Mouse (Mus musculus): ENCODE data around the gene Nrde2.

Gene Nrde2

DNA sequence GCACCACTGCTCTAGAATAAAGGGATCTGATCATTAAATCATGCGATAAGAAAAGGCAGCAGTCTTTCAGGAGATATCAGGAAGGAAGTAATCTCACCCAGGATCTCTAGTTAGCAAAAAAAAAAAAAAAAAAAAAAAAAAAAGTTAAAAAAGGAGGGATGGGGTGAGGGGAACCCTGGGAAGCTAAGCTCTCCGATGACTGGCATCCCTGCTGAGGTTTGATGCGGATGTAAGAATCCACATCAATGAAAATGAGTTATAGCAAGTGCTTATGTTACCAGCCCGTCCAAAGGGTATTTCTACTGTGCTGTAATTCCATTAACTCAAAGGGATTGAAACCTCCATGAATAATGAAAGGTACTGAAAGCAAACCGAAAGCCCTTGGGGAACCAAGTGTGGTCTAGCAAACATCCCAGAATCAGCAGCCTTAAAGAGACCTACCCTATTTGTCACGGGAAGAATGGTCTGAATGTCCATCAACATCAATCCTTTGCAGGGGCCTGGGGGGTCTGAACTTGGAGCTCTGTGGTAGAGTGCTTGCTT is 19.5 kb upstream of the Nrde2 start:
- DNase-seq (ENCODE audit: low spot score in 2 of 2), result no peak

DNA sequence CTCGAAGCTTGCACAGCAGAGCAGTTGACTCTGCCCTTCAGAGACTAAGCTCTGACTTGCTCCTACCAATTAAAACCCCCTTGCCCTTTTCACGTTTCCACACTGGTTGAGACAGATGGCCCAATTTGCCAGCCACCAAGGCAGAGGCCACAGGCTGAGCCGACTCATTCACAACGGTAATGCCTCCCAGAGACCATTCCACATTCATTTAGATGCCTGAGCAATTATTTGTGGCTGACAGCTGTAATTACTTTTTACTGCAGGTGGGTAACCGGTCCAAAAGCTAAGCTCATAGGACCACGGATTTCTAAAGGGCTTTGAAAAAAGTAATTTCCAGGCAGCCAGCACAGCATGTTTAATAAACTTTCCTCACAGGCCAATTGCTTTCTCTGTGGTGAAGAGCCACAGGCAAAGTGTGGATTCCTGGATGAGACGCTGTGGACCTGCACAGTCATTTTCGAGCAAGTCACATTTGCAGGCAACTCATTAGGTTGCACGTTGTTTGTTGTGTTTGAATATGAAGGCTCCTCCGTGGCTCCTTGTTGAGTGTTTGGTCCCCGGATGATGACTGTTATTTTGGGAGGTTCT is 17.1 kb upstream of the Nrde2 start:
- no peak for DNase-seq (ENCODE audit: low spot score in 2 of 2)

DNA sequence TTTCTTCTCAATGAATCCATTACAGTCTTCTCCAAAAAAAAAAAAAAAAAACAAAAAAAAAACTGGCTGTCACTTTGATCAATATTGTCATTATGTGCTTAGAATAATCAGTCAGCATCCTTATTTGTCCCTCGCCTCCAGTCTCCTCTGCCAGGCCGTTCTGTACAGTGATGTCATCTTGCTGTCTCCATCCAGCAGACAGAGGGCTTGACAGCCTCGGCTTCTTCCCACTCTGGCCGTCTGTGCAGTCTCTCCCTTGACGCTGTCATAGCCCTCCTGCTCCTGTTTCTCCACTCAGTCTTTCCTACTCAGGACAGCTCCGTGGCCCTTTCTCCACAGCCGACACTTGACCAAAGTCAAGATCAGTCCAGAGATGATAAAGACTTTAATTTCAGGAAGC is 13.0 kb upstream of the Nrde2 start:
- no peak for DNase-seq (ENCODE audit: low spot score in 2 of 2)

DNA sequence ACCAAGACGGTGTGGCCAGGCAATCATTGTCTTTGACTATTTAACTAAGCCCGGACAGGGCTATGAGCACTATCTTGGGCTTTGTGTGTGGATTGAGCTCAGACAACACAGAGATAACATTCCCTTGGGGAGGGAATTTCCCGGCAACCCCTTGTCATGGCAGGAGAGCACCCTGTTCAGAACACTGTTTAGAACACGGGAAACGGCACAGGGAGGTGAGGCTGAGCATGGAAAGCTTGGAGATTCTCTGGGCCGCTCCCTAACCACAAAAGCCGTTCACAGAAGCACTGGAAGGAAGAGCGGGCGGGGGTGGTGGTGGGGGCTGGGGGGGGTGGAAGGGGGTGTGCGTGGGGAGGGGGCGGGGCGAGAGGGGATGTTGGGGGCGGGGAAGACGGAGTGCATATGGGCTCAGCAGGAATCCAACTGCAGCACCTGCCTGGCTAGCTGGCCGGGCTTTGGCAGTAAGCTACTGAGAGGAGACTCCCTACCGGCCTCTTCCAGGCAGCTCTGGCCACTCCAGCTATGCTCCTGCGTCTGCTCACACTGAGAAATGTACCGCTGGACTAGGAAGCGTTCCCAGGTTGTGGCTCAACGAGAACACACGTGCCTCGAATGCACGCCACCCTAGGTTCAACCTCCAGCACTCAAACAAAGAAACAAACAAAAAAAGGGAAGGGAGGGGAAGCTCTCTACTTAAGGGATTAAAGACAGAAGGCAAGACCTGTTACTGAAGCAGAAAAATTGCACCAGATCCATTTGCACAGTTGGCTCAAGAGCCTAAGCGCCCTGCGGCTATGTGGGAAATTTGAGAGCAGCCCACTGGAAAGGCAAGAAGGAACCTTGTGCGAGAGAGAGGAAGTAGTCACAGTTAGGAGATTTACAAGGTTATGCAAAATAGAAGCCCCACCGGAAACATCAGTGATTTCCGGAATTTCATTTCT is 8.7 kb upstream of the Nrde2 start:
- no peak for DNase-seq (ENCODE audit: low spot score in 2 of 2)

DNA sequence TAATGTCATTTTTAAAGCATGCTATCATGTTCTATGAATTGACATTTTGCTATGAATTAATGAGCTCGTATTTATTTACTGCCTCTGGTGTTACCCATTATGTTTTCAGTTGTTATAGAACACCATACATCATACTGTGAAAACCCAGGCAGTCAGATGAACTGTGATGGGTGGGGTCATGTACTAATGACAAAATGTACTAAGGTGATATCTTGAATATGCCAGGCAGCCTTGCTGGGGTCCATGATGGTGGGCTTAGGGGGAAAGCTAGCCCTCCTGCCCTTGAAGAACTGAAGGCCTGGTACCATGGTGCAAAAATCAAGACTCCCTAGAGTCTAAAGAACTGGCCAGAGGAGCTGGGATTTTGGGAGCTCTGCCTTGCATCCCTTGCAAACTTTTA is 8.0 kb upstream of the Nrde2 start:
- DNase-seq (ENCODE audit: low spot score in 2 of 2), result no peak

DNA sequence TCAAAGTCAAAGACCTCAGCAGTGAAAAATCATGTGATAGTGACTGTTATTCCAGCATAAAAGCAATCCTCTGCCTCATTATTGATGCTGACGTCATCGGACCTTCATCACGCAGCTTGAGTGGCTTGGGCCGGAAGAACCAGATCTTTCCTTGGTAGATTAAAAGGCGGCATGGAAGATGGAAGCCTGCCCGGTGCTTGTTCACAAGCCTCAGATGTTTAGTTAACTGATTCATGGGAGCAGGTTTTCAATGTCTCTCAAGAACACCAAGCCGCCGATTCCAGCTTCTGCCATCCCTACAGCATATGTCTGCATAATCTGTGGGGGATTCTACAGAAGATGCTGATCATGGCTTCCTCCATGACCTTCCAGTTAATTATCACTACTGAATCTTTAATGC is 7.5 kb upstream of the Nrde2 start:
- no peak for DNase-seq (ENCODE audit: low spot score in 2 of 2)

DNA sequence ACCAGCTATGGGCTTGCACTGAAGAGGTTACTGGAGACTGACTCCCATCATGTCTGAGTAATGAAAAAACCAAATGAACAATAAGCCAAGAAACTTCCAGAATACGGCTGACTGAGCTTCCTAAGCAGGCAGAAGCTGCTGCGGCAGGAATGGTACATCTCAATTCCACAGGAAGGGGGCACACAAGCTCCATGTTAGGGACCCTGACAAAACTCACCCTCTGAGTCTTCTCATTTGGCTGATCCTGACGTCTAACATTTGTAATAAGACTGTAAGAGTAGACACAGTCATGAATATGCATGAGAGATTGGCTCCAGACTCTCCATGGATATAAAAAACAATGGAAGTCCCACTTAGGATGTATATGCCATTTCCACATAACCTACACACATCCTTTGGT is 6.7 kb upstream of the Nrde2 start:
- DNase-seq (ENCODE audit: low spot score in 2 of 2), result no peak

DNA sequence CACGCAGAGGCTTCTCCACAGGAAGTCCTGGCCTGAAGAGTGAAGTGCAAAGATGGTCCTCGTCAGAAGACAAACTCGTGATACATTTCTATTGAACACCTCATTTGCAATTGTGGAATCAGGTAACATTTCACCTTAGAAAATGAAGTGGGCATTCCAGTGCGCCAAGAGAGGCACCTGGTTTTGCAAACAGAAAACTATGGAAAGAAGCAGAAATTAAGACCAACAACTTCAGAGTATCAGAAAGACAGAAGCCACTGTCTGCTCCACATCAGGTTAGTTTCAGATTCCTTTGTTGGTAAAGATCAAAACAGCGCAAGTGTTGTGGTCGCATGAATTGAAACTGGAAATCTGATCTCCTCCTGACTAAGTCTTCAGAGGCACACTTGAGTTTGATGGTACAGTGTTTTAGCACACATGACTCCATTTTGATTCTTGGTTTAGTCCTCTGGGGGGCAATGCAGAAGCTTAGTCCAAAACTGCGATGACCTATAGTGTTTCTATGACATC is 5.6 kb upstream of the Nrde2 start:
- no peak for DNase-seq (ENCODE audit: low spot score in 2 of 2)

DNA sequence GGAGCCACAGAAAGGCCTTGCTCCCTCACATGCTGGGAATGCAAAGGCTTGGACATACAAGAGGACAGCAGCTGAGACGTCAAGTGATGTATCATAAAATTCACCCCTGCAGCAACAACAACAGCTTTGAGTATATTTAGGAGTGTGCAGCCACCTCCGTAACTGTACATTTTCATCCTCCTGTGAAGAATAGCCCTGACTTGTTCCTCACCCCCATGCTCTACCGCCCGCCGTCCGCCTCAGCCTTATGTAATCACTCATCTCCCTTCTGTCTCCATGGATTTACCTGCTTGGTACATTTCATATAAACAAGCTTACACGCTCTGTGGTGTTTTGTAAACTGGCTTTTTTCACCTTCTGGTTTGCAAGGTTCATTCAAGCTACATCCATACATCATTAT is 7.0 kb downstream of the Nrde2 start:
- DNase-seq (ENCODE audit: low spot score in 2 of 2), result no peak

DNA sequence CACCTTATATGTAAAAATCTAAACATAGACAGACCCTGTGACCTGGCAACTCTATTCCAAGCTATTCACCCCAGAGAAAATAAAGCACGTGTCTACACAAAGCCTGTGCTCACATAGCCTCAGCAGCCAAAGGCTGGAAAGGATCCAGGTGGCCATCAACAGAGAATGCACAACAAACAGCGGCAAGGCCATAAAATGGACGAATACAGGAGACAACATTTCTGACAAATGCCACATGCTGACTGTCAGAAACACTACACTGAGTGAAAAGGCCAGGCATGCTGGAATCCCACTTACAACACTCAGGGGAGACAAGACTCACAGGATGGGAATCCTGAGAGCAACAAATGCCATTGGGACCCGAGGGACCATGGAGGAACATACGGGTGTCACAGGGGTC is 15.2 kb downstream of the Nrde2 start:
- DNase-seq (ENCODE audit: low spot score in 2 of 2), result no peak

DNA sequence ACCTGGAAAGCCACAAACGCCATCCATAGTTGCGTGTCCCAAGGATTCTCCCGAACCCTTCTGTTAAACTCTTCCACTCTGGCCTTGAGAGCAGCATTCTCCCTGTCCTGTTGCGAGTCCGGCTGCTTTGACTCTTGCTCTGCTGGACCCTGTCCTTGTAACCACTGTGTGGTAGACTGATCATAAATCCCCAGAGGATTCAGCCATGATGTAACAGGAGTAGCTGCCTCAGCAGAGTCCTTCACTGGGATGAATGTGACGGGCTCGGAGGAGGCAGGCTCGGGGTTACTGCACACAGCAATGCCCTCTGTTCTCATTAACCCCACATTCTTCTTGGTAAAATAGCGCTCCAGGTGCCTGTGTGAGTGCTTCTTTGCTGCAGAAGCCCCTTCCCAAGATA is 15.7 kb downstream of the Nrde2 start:
- DNase-seq (ENCODE audit: low spot score in 2 of 2), result no peak

DNA sequence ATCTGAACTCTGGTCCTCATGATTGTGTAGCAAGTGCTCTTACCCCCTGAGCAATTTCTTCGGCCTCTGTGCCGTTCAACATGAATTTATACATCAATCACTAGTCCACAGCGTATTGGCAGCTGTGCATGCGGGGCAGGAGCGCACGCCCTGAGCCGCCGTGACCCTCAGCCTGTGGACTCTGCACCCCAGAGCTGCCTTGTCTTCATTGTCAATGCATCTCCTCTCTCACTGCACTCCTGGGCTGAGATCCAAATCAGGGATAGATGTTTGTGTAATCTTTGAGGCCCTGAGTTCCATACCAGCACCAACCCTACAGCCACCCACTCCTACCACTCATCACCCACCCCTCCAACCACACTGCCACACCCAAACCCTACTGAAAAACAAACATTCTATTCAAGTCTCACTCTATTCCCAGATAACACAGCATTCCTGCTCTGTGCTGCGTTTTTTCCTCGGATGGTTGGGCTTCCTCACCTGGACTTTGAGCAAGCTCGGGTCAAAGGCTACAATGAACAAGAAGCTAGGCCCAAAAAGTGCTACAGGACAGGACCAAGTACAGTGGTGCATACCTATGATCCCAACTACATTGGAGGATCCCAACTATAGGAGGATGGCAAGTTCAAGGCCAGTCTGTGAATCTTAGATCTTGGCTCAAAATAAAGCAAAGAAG is 16.5 kb downstream of the Nrde2 start:
- DNase-seq (ENCODE audit: low spot score in 2 of 2), result no peak

DNA sequence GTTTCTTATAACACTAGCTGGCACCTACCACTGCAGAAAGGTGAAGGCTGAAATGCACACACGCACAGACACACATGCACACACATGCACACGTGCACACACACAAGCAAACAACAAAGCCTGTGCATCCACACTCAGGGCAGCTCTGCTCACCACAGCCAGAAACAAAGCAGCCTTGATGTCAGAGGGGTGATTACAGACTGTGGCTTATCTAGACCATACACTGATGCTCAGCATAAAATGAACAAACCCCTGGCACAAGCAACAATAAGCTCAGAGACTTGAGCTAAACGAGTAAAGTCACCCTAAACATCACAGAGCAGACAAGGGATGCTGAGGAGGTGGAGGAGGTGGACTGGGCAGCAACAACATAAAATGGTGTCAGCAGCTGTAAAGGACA is 24.3 kb downstream of the Nrde2 start:
- no peak for DNase-seq (ENCODE audit: low spot score in 2 of 2)

DNA sequence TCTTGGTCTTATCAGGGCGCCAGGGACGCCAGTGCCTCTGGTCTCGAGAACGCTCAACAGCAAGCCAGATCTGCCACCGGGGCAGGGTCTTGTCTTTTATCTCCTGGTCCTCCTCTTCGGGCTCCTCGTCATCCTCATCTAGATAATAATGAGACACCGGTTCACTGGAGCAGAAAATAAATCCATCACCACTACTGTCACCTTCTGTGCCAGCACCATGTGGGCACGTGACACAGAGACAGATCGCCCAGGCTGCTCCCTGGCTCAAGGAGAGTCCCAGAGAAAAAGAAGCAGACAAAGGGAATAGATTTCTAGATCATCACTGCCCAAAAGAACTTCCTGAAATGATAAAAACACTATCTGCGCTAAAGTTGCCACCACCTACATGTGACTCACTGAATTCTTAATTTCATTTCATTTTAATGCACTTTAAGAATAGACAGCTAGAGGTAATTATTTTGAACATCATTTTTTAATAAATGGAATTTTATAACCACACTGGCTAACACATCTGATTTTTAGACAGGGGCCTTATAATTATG is 25.0 kb downstream of the Nrde2 start:
- no peak for DNase-seq (ENCODE audit: low spot score in 2 of 2)

DNA sequence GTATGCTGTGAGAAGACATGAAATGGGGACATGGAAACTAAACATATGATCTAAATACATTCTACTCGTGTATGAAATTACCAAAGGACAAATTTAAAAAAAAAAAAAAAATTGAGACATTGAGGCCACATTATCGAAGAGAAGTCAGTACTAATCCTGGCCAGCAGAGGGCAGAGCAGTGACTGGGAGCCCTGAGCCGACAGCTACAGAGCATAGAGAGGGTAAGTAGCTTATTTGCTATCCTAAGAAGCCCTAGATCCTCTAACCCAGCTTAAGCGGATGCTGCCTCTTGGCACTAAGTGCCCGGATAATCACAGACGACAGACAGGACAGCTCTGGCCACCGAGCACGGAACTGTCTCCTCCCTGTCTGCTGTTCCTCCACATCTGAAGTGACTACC is 27.8 kb downstream of the Nrde2 start:
- DNase-seq (ENCODE audit: low spot score in 2 of 2), result peak; percentile 26 to 77

DNA sequence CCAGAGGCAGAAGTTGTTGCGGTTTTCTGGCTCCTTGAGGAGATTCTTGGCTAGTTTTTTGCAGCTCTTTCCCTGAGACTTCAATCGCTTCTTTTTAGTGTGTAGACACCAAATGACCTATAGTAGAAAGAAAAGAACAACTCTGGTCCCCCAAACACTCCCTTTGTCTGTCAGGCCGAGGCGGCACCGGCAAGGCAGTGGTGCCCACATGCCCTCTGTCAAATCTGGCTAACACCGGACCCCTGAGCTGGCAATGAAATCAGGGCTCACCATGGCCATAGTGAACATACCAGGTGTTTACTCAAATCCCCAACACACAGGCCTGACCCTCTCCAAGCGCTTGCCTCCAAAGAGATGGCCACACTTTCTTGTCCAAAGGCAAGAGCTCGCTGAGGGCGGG is 28.3 kb downstream of the Nrde2 start:
- DNase-seq (ENCODE audit: low spot score in 2 of 2), result no peak

DNA sequence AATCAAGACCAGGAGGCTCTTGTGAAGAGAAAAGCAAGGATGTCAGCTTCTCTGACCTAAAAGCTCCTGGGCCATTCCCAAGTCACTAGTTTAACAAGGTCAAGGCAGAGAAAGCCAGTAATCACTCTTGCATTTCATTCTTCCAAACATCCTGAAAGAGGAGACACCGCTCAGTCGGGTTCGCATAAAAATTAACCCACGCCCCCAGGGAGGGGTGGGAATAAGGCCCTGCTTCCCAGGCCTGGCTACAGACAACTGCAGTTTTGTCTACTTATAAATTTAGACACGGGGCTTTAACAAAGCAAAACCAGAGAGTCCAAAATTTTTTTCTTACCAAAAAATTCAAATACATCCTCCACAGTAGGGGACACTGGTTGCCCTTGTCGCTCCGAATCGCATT is 30.5 kb downstream of the Nrde2 start:
- no peak for DNase-seq (ENCODE audit: low spot score in 2 of 2)

DNA sequence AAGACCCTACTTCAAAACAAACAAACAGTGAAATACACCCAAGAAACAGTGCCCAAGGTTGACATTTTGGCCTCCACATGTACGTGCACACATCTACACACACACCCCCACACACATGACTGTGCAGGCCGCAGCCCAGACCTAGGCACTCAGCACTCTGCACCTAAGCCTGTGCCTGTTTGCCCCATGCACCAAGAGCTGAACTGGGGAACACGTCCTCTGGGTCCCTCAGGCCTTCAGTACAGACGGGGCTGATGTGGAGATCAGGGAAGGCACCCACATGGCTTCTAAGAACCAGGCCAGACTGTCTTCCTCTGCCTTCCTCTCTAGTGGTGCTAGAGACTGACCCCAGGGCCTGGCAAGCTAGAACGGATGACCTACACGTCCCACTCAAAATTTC is 30.9 kb downstream of the Nrde2 start:
- no peak for DNase-seq (ENCODE audit: low spot score in 2 of 2)

DNA sequence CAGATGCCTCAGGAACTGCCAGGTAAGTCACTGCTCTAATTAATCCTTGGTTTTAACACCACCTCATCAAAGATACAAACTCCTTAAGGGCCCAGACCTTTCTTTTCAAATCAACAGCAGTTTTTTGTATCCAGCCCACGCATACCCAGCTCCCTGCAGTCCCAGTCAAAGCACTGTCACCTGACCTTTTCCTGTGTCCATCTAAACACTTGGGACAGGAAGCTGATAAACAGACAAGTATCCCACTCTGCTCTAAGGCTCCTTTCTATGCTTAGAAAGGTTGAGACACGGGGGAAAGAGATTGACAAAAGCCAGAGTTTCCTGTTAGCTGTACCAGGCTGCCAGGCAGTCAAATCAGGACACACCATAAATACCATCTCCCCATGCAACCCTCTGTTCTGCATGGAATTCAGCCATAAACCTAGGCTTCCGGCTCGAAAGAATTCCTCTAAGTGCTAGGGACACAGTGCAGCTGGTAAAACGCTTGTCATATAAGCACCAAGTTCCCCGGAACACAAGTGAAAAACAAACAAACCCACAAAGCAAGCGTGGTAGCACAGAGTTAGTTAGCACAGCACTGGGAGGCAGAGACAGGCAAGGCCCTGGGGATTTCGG is 31.5 kb downstream of the Nrde2 start:
- no peak for DNase-seq (ENCODE audit: low spot score in 2 of 2)

DNA sequence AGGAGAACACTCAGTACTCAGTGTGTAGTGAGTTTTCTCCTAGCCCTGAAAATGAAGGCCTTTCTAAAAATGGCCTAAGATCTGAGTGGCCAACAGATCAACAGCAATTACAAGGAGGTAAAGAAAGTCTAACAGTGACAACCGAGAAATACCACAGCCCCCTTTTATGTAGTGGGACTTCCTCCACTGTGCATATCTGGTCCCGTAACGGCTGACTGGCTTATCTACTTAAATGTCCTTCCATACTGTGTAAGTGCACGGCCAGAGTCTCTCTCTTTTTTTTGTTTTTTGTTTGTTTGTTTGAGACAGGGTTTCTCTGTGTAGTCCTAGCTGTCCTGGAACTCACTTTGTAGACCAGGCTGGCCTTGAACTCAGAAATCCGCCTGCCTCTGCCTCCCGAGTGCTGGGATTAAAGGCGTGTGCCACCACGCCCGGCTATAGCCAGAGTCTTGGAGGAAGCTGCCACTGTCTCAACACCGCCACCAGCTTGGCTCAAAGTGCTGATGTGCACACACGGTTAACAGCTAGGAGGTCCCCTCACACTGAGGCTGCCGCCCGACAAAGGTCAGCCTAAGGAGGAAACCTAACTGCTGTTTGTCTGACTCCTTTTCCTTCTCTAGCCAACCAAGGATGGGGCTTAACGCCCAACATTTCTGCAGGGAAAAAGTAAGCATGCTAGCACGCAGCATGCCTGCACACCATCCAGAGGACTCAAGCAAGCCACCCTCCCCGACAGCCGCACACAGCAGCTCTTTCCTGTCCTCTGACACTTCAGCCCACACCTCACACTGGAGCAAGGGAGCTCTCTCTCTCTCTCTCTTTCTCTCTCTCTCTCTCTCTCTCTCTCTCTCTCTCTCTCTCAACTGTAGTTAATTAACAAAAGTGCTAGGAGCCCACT is 32.2 kb downstream of the Nrde2 start:
- no peak for DNase-seq (ENCODE audit: low spot score in 2 of 2)
